In the genomic region with DNA sequence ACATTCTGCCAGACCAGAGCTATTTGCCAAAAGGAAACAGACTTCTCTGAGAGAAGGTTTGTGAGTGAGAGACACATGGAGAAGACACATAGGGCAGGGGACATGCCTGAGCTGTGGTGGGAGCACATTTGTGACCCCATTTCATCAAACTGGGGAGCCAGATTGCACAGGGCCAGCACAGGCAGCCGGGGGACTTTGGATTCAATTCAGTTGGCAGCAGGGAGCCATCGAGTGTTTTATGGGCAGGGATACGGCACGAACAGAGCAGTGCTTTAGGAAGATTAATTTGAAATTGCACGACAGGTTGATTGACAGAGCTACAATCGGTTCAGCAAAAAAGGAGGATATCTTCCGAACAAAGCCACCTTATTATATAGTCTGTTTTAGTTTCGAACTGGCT, we compare ENCODE assay signal across 15 mouse cellular contexts.
DNase-seq lines count a peak whose midpoint lies in the region; ATAC-seq lines count a peak whose summit lies in the region.
"Had no signal": no experiment of that assay in that cellular context is flagged by ENCODE, and none has a peak within 500 bp of the region (broad histone marks: within the 10 kb centered on the region; RNA-seq: fewer than 3 reads in every experiment).

No protein-coding gene starts in this region.

- no peak overlapping the region for H3K9ac ChIP-seq in forebrain, embryonic 11.5 days (ENCODE audit: low read length)
- H3K9ac ChIP-seq in forebrain, embryonic 12.5 days = no peak overlapping the region
- 0 out of 2 replicates have a peak overlapping the region, but pooled peaks have one; percentile 15 for H3K9ac ChIP-seq in hindbrain, embryonic 11.5 days (ENCODE audit: low read depth, low read length)
- 0 out of 2 replicates have a peak overlapping the region, but pooled peaks have one; percentile 31 for H3K9ac ChIP-seq in midbrain, embryonic 12.5 days (replicated peaks)
- H3K9ac ChIP-seq: lung, embryonic 14.5 days had no signal

- no peak overlapping the region for H3K4me3 ChIP-seq in forebrain, embryonic 10.5 days
- H3K4me3 ChIP-seq in forebrain, embryonic 11.5 days (ENCODE audit: low read depth, low read length) = no peak overlapping the region
- no peak overlapping the region for H3K4me3 ChIP-seq in forebrain, embryonic 12.5 days (replicated peaks)
- H3K4me3 ChIP-seq in hindbrain, embryonic 11.5 days (ENCODE audit: low read depth, low read length) = no peak overlapping the region
- no peak overlapping the region for H3K4me3 ChIP-seq in midbrain, embryonic 12.5 days

- no peak overlapping the region for H3K4me2 ChIP-seq in forebrain, embryonic 11.5 days (ENCODE audit: low read depth, low read length, severe bottlenecking)
- H3K4me2 ChIP-seq in forebrain, embryonic 12.5 days = no peak overlapping the region
- H3K4me2 ChIP-seq in hindbrain, embryonic 11.5 days (replicated peaks; ENCODE audit: low read depth, low read length) = no peak overlapping the region
- no peak overlapping the region for H3K4me2 ChIP-seq in midbrain, embryonic 12.5 days (replicated peaks)
- H3K4me2 ChIP-seq: heart, embryonic 11.5 days; liver, embryonic 11.5 days; lung, embryonic 14.5 days had no signal

- no peaks in the 10 kb centered on the region for H3K27me3 ChIP-seq in forebrain, embryonic 10.5 days (ENCODE audit: poor library complexity, severe bottlenecking)
- no peaks in the 10 kb centered on the region for H3K27me3 ChIP-seq in forebrain, embryonic 11.5 days (ENCODE audit: control insufficient read depth, insufficient read depth, low read length)
- H3K27me3 ChIP-seq in forebrain, embryonic 12.5 days = no peaks in the 10 kb centered on the region
- H3K27me3 ChIP-seq in hindbrain, embryonic 11.5 days (ENCODE audit: control insufficient read depth, insufficient read depth, low read length) = no peaks in the 10 kb centered on the region
- no peaks in the 10 kb centered on the region for H3K27me3 ChIP-seq in midbrain, embryonic 12.5 days

- H3K4me1 ChIP-seq in forebrain, embryonic 10.5 days = peaks cover 23% of the 10 kb centered on the region
- peaks cover 2% of the 10 kb centered on the region; the same call in 1 of the 2 replicates for H3K4me1 ChIP-seq in forebrain, embryonic 11.5 days (replicated peaks; ENCODE audit: control insufficient read depth, insufficient read depth, low read length)
- H3K4me1 ChIP-seq in forebrain, embryonic 12.5 days = peaks cover 35% of the 10 kb centered on the region
- H3K4me1 ChIP-seq in hindbrain, embryonic 11.5 days (replicated peaks; ENCODE audit: control insufficient read depth, insufficient read depth, low read length) = no peaks in the 10 kb centered on the region; the same call in 1 of the 2 replicates
- peaks cover 27% of the 10 kb centered on the region for H3K4me1 ChIP-seq in midbrain, embryonic 12.5 days

- no peak for ATAC-seq in forebrain, embryonic 11.5 days (replicated peaks; ENCODE audit: low FRiP score)
- peak; percentile 51; the same call in 1 of the 2 replicates for ATAC-seq in forebrain, embryonic 12.5 days (ENCODE audit: low FRiP score)
- no peak for ATAC-seq in hindbrain, embryonic 11.5 days (ENCODE audit: low FRiP score)
- no peak for ATAC-seq in midbrain, embryonic 12.5 days (ENCODE audit: low FRiP score, low read depth)
- ATAC-seq: Patski had no signal

- H3K27ac ChIP-seq in forebrain, embryonic 10.5 days = 0 out of 2 replicates have a peak overlapping the region, but pooled peaks have one; percentile 40
- H3K27ac ChIP-seq in forebrain, embryonic 11.5 days (ENCODE audit: low read depth, low read length) = no peak overlapping the region
- H3K27ac ChIP-seq in forebrain, embryonic 12.5 days = peak overlapping the region; percentile 37
- H3K27ac ChIP-seq in hindbrain, embryonic 11.5 days (ENCODE audit: low read depth, low read length) = peak overlapping the region; percentile 30; the same call in 1 of the 2 replicates
- H3K27ac ChIP-seq in midbrain, embryonic 12.5 days (replicated peaks) = peak overlapping the region; percentile 58

- H3K9me3 ChIP-seq in forebrain, embryonic 10.5 days = 0 out of 2 replicates have a peak, but pooled peaks cover 6% of the 10 kb centered on the region
- no peaks in the 10 kb centered on the region; the same call in 1 of the 2 replicates for H3K9me3 ChIP-seq in forebrain, embryonic 11.5 days (ENCODE audit: control insufficient read depth, low read length)
- H3K9me3 ChIP-seq in forebrain, embryonic 12.5 days = no peaks in the 10 kb centered on the region
- H3K9me3 ChIP-seq in hindbrain, embryonic 11.5 days (ENCODE audit: control insufficient read depth, low read length) = no peaks in the 10 kb centered on the region
- no peaks in the 10 kb centered on the region for H3K9me3 ChIP-seq in midbrain, embryonic 12.5 days

- WGBS in forebrain, embryonic 10.5 days = 57% methylated on average over 8 of the region's 8 CpGs
- WGBS in forebrain, embryonic 11.5 days = 45% methylated on average over 8 of the region's 8 CpGs
- WGBS in forebrain, embryonic 12.5 days = 35% methylated on average over 8 of the region's 8 CpGs
- WGBS in hindbrain, embryonic 11.5 days = 51% methylated on average over 8 of the region's 8 CpGs
- 28% methylated on average over 8 of the region's 8 CpGs for WGBS in midbrain, embryonic 12.5 days

- H3K36me3 ChIP-seq in forebrain, embryonic 10.5 days (replicated peaks) = no peaks in the 10 kb centered on the region
- no peaks in the 10 kb centered on the region for H3K36me3 ChIP-seq in forebrain, embryonic 11.5 days (ENCODE audit: control insufficient read depth, insufficient read depth, low read length)
- H3K36me3 ChIP-seq in forebrain, embryonic 12.5 days (replicated peaks) = no peaks in the 10 kb centered on the region
- H3K36me3 ChIP-seq in hindbrain, embryonic 11.5 days (ENCODE audit: control insufficient read depth, insufficient read depth, low read length) = no peaks in the 10 kb centered on the region
- no peaks in the 10 kb centered on the region for H3K36me3 ChIP-seq in midbrain, embryonic 12.5 days

- no peak for DNase-seq in forebrain, embryonic 10.5 days (ENCODE audit: extremely low spot score, low spot score)
- no peak for DNase-seq in forebrain, embryonic 11.5 days (ENCODE audit: low spot score)
- DNase-seq in hindbrain, embryonic 11.5 days (ENCODE audit: low spot score) = no peak
- DNase-seq in testis, postnatal 10 days (ENCODE audit: low spot score) = no peak
- DNase-seq in right cerebral cortex, postnatal 25 days = no peak
- no peak for DNase-seq in liver
- DNase-seq: gastrocnemius, postnatal 14 days; kidney, adult 9 months; lung, embryonic 14.5 days; thymus, adult 2 months had no signal

Comparison
In these comparisons a context has a peak if more than half of its experiments do, and no peak if none do; other contexts are left out.
1. H3K9ac ChIP-seq: peak in hindbrain, embryonic 11.5 days (single experiment) and midbrain, embryonic 12.5 days (single experiment); none in forebrain, embryonic 11.5 days (single experiment) and forebrain, embryonic 12.5 days (single experiment).